ENCODE assay signal across 24 mouse cellular contexts in genomic region chr16:18447243-18447642, GRCm38 (mm10). TPM values are rescaled to one million over a fixed set of nuclear protein-coding genes. Genes with fewer than 3 reads are reported as not detected.
DNase-seq lines count a peak whose midpoint lies in the region; ATAC-seq lines count a peak whose summit lies in the region.
"Had no signal": no experiment of that assay in that cellular context is flagged by ENCODE, and none has a peak within 500 bp of the region (broad histone marks: within the 10 kb centered on the region; RNA-seq: fewer than 3 reads in every experiment).

No protein-coding gene starts in this region.

- no peak overlapping the region for H3K4me3 ChIP-seq in kidney, embryonic 15.5 days (replicated peaks)
- no peak overlapping the region for H3K4me3 ChIP-seq in embryonic facial prominence, embryonic 10.5 days
- no peak overlapping the region for H3K4me3 ChIP-seq in limb, embryonic 10.5 days
- H3K4me3 ChIP-seq: erythroblast, embryonic 14.5 days; forebrain, embryonic 13.5 days; heart, embryonic 12.5 days; hindbrain, embryonic 12.5 days; left cerebral cortex, adult 2 months; liver, embryonic 12.5 days; myocyte; neural tube, embryonic 13.5 days had no signal

- no peak for DNase-seq in kidney, adult 9 months
- DNase-seq in CD4-positive helper T cell, adult 2 months (ENCODE audit: low read depth, low spot score), result peak; percentile 17
- no peak for DNase-seq in embryonic facial prominence, embryonic 10.5 days (ENCODE audit: low spot score)
- DNase-seq in limb, embryonic 10.5 days (ENCODE audit: low spot score), result no peak
- no peak for DNase-seq in layer of hippocampus, adult 8-10 months (ENCODE audit: low spot score in 2 of 2)
- DNase-seq in gastrocnemius, postnatal 4 days (ENCODE audit: low spot score in 2 of 2), result no peak
- DNase-seq in heart, postnatal 25 days (ENCODE audit: low spot score), result no peak
- DNase-seq: adrenal gland, postnatal 25 days; cerebellum, adult 8-10 months; gastrocnemius, postnatal 10 days; heart, postnatal 10 days; kidney, postnatal 4 days; lung, embryonic 14.5 days had no signal

- peaks cover 15% of the 10 kb centered on the region for H3K36me3 ChIP-seq in kidney, embryonic 15.5 days
- H3K36me3 ChIP-seq in embryonic facial prominence, embryonic 10.5 days (replicated peaks), result peaks cover 25% of the 10 kb centered on the region
- peaks cover 31% of the 10 kb centered on the region for H3K36me3 ChIP-seq in limb, embryonic 10.5 days

- ATAC-seq in kidney, embryonic 15.5 days (replicated peaks; ENCODE audit: low FRiP score), result no peak
- ATAC-seq: forebrain, embryonic 13.5 days; intestine, postnatal 0 days; liver, embryonic 12.5 days; midbrain, embryonic 16.5 days had no signal

- peaks cover 6% of the 10 kb centered on the region; the same call in 1 of the 2 replicates for H3K27me3 ChIP-seq in kidney, embryonic 15.5 days
- H3K27me3 ChIP-seq in embryonic facial prominence, embryonic 10.5 days (replicated peaks; ENCODE audit: low read depth, poor library complexity, severe bottlenecking), result 0 out of 2 replicates have a peak, but pooled peaks cover 5% of the 10 kb centered on the region
- H3K27me3 ChIP-seq in limb, embryonic 10.5 days (ENCODE audit: low read depth, poor library complexity, severe bottlenecking), result no peaks in the 10 kb centered on the region
- H3K27me3 ChIP-seq: forebrain, embryonic 13.5 days; heart, embryonic 12.5 days; hindbrain, embryonic 12.5 days; liver, embryonic 12.5 days; neural tube, embryonic 13.5 days had no signal

- H3K4me2 ChIP-seq in kidney, embryonic 15.5 days, result no peak overlapping the region
- H3K4me2 ChIP-seq: forebrain, embryonic 13.5 days; heart, embryonic 12.5 days; hindbrain, embryonic 12.5 days; liver, embryonic 12.5 days; lung, embryonic 14.5 days; neural tube, embryonic 13.5 days had no signal

- intact Hi-C loops in heart, postnatal 25 days (cut with DNase I), result no loop called here

- peaks cover 36% of the 10 kb centered on the region for H3K4me1 ChIP-seq in kidney, embryonic 15.5 days
- peaks cover 29% of the 10 kb centered on the region for H3K4me1 ChIP-seq in embryonic facial prominence, embryonic 10.5 days
- H3K4me1 ChIP-seq in limb, embryonic 10.5 days, result peaks cover 9% of the 10 kb centered on the region
- H3K4me1 ChIP-seq: forebrain, embryonic 13.5 days; hindbrain, embryonic 12.5 days had no signal

- H3K27ac ChIP-seq in kidney, embryonic 15.5 days, result peak overlapping the region; percentile 77
- peak overlapping the region; percentile 3; the same call in 1 of the 2 replicates for H3K27ac ChIP-seq in embryonic facial prominence, embryonic 10.5 days (replicated peaks)
- H3K27ac ChIP-seq in limb, embryonic 10.5 days, result peak overlapping the region; percentile 53; the same call in 1 of the 2 replicates
- H3K27ac ChIP-seq: forebrain, embryonic 13.5 days; hindbrain, embryonic 12.5 days; left cerebral cortex, adult 2 months; liver, embryonic 12.5 days; neural tube, embryonic 13.5 days had no signal

- no peaks in the 10 kb centered on the region for H3K9me3 ChIP-seq in kidney, embryonic 15.5 days (replicated peaks)
- H3K9me3 ChIP-seq in embryonic facial prominence, embryonic 10.5 days, result no peaks in the 10 kb centered on the region
- H3K9me3 ChIP-seq in limb, embryonic 10.5 days (replicated peaks), result no peaks in the 10 kb centered on the region
- H3K9me3 ChIP-seq: forebrain, embryonic 13.5 days; heart, embryonic 12.5 days; hindbrain, embryonic 12.5 days; liver, embryonic 12.5 days; neural tube, embryonic 13.5 days had no signal

- H3K9ac ChIP-seq in kidney, embryonic 15.5 days, result no peak overlapping the region
- H3K9ac ChIP-seq: forebrain, embryonic 13.5 days; heart, embryonic 12.5 days; hindbrain, embryonic 12.5 days; liver, embryonic 12.5 days; lung, embryonic 14.5 days; neural tube, embryonic 13.5 days had no signal

RNA-seq across cellular contexts. Expression of gene Comt, which starts 20.6 kb away (rescaled TPM):
- 97.2 and 103 TPM in 2 replicates for polyA plus RNA-seq in kidney, embryonic 15.5 days (2015; fragmentation: Nextera tagmentation; extraction: Ambion mirVana)
- polyA plus RNA-seq in embryonic facial prominence, embryonic 10.5 days (2016; fragmentation: Nextera tagmentation; extraction: Ambion mirVana), result 56.2 and 58.4 TPM in 2 replicates
- polyA plus RNA-seq in limb, embryonic 10.5 days (2016; fragmentation: Nextera tagmentation; extraction: Ambion mirVana), result 54.7 and 61.1 TPM in 2 replicates
- total RNA-seq in layer of hippocampus, adult 8-10 months (2022), result 10 to 100 TPM; 67.1 to 80.6 (median 76.9) TPM
- 10 to 100 TPM; 52.9 to 62.8 TPM for total RNA-seq in gastrocnemius, postnatal 4 days (2021)
- total RNA-seq in heart, postnatal 25 days (2021), result 100 to 1,000 TPM; 112 TPM

RNA-seq across cellular contexts. Expression of gene Txnrd2, which starts 21.1 kb away (rescaled TPM):
- polyA plus RNA-seq in kidney, embryonic 15.5 days (2015; fragmentation: Nextera tagmentation; extraction: Ambion mirVana), result 28.1 and 29.1 TPM in 2 replicates
- 27.9 and 32.3 TPM in 2 replicates for polyA plus RNA-seq in embryonic facial prominence, embryonic 10.5 days (2016; fragmentation: Nextera tagmentation; extraction: Ambion mirVana)
- 29.6 and 32.2 TPM in 2 replicates for polyA plus RNA-seq in limb, embryonic 10.5 days (2016; fragmentation: Nextera tagmentation; extraction: Ambion mirVana)
- total RNA-seq in layer of hippocampus, adult 8-10 months (2022), result 10 to 100 TPM; 19.4 to 24.4 (median 21.0) TPM
- total RNA-seq in gastrocnemius, postnatal 4 days (2021), result 10 to 100 TPM; 10.1 to 14.9 TPM
- 10 to 100 TPM; 36.1 to 38.2 TPM for total RNA-seq in heart, postnatal 25 days (2021)

RNA-seq across cellular contexts. Expression of gene Gnb1l, which starts 51.3 kb away (rescaled TPM):
- 13.7 and 17.2 TPM in 2 replicates for polyA plus RNA-seq in kidney, embryonic 15.5 days (2015; fragmentation: Nextera tagmentation; extraction: Ambion mirVana)
- 17.9 and 19.1 TPM in 2 replicates for polyA plus RNA-seq in embryonic facial prominence, embryonic 10.5 days (2016; fragmentation: Nextera tagmentation; extraction: Ambion mirVana)
- 15.3 and 18.4 TPM in 2 replicates for polyA plus RNA-seq in limb, embryonic 10.5 days (2016; fragmentation: Nextera tagmentation; extraction: Ambion mirVana)
- total RNA-seq in layer of hippocampus, adult 8-10 months (2022), result 1 to 10 TPM; 5.7 to 8.9 (median 6.5) TPM
- 1 to 10 TPM; 4.5 to 6.0 TPM for total RNA-seq in gastrocnemius, postnatal 4 days (2021)
- 1 to 10 TPM; 4.9 to 5.6 TPM for total RNA-seq in heart, postnatal 25 days (2021)

RNA-seq across cellular contexts. Expression of gene Rtl10, which starts 51.5 kb away (rescaled TPM):
- polyA plus RNA-seq in kidney, embryonic 15.5 days (2015; fragmentation: Nextera tagmentation; extraction: Ambion mirVana), result 3.1 and 3.3 TPM in 2 replicates
- polyA plus RNA-seq in embryonic facial prominence, embryonic 10.5 days (2016; fragmentation: Nextera tagmentation; extraction: Ambion mirVana), result 3.8 and 4.1 TPM in 2 replicates
- 2.5 and 2.8 TPM in 2 replicates for polyA plus RNA-seq in limb, embryonic 10.5 days (2016; fragmentation: Nextera tagmentation; extraction: Ambion mirVana)
- total RNA-seq in layer of hippocampus, adult 8-10 months (2022), result 10 to 100 TPM in 2 of 4 experiments, 1 to 10 TPM in 2; 7.9 to 11.1 (median 9.6) TPM
- 1 to 10 TPM; 6.7 to 6.8 TPM for total RNA-seq in gastrocnemius, postnatal 4 days (2021)
- total RNA-seq in heart, postnatal 25 days (2021), result 1 to 10 TPM; 3.3 to 4.6 TPM

Comparison
In these comparisons a context has a peak if more than half of its experiments do, and no peak if none do; other contexts are left out.
1. H3K27ac ChIP-seq: peak in every context shown above with its lines; median percentile 77 in kidney, embryonic 15.5 days; 53 in limb, embryonic 10.5 days; 3 in embryonic facial prominence, embryonic 10.5 days.